Mouse (Mus musculus): ENCODE measurements at regions not wholly inside any gene's neighbourhood (a gene's known extent, or its start where the extent isn't known, plus 50 kb on each side); places are given as distances from the start of the nearest gene placed in this dataset.

GRCm38 (mm10) chr5:64696099-64696498 lies 107.1 kb upstream of the Klf3 start:
- no peak for TF ChIP-seq MYC (IDR thresholded peaks at IDR 0.05; ENCODE audit: low read depth, low read length)
- no peak for TF ChIP-seq CTCF (conservative IDR thresholded peaks at IDR 0.05 in 1 of 2, IDR thresholded peaks at IDR 0.05 in 1 of 2; ENCODE audit: low read depth in 2 of 2, low read length in 2 of 2)
- no peak for TF ChIP-seq RCOR1 (conservative IDR thresholded peaks at IDR 0.05; ENCODE audit: low read depth, low read length)
- TF ChIP-seq UBTF (IDR thresholded peaks at IDR 0.05; ENCODE audit: low read depth, low read length) = no peak
- TF ChIP-seq TCF12 (IDR thresholded peaks at IDR 0.05; ENCODE audit: low read depth, low read length) = no peak
- no peak for TF ChIP-seq ZKSCAN1 (IDR thresholded peaks at IDR 0.05; ENCODE audit: borderline replicate concordance, low read depth, low read length)
- TF ChIP-seq ZNF384 (IDR thresholded peaks at IDR 0.05; ENCODE audit: low read depth, low read length) = no peak
- TF ChIP-seq RAD21 (IDR thresholded peaks at IDR 0.05; ENCODE audit: low read depth, low read length) = no peak
- no peak for TF ChIP-seq POLR2A (IDR thresholded peaks at IDR 0.05; ENCODE audit: low read depth, low read length)

All from CH12.LX (cell line).